Mouse (Mus musculus) liver, adult 2 months (tissue): ENCODE results near the gene Crebrf. TPM values are rescaled to one million over a fixed set of nuclear protein-coding genes. Genes with fewer than 3 reads are reported as not detected.

ENCODE experiments used
- DNase-seq: peaks from one replicate; pipeline ENCODE4 v3.0.0-alpha.2; 2011; ENCODE audit warnings: low read depth, low spot score; ENCODE audit errors: extremely low read depth
- H3K27ac ChIP-seq: fragments of 200-500 bp; replicated peaks from 2 replicates; pipeline ENCODE4 v1.5.1; 2012; ENCODE audit warnings: low read depth, mild to moderate bottlenecking, control low read depth, inconsistent platforms, low read length; ENCODE audit not compliant: insufficient read depth
- H3K27me3 ChIP-seq: fragments of 200-500 bp; 2 replicates; pipeline ENCODE4 v1.6.1; 2012; ENCODE audit warnings: mild to moderate bottlenecking, moderate library complexity, low read length, inconsistent platforms; ENCODE audit not compliant: control insufficient read depth, insufficient read depth
- H3K36me3 ChIP-seq: fragments of 200-500 bp; 2 replicates; pipeline ENCODE4 v1.6.1; 2012; ENCODE audit warnings: low read length, inconsistent platforms; ENCODE audit not compliant: control insufficient read depth, insufficient read depth
- H3K4me1 ChIP-seq: fragments of 200-500 bp; 2 replicates; pipeline ENCODE4 v1.6.1; 2011; ENCODE audit warnings: low read length; ENCODE audit not compliant: control insufficient read depth, insufficient read depth
- H3K4me3 ChIP-seq: fragments of 200-500 bp; 2 replicates; pipeline ENCODE4 v1.5.1; 2011; ENCODE audit warnings: low read depth, mild to moderate bottlenecking, control low read depth, low read length, moderate library complexity; ENCODE audit not compliant: insufficient read depth
- H3K79me2 ChIP-seq: fragments of 200-500 bp; 2 replicates; pipeline ENCODE4 v1.6.1; 2012; ENCODE audit warnings: inconsistent platforms, mild to moderate bottlenecking, low read length, moderate library complexity; ENCODE audit not compliant: control insufficient read depth, insufficient read depth
- H3K9ac ChIP-seq: fragments of 200-500 bp; 2 replicates; pipeline ENCODE4 v1.6.1; 2012; ENCODE audit warnings: low read depth, mild to moderate bottlenecking, control low read depth, inconsistent platforms, low read length
- CTCF ChIP-seq: fragments of 200-500 bp; IDR thresholded peaks from 2 replicates; pipeline ENCODE4 v1.5.1; 2011; ENCODE audit warnings: low read depth, low read length, control low read depth
- POLR2A ChIP-seq: fragments of 200-500 bp; IDR thresholded peaks from 2 replicates; pipeline ENCODE4 v1.6.1; 2011; ENCODE audit warnings: low read length, control low read depth; ENCODE audit not compliant: insufficient read depth; ENCODE audit errors: extremely low read depth
- WGBS: fragments of 180-500 bp; shearing (Covaris S2); methylation state at CpG from one replicate; pipeline ENCODE4 v1.1.7; 2018; 5-methylcytosine and 5-hydroxymethylcytosine counted together
- polyA plus RNA-seq: library from polyadenylated mRNA; depleted of rRNA; stranded (reverse); fragments of >200 nt; gene quantifications from 2 replicates; pipeline ENCODE4 v1.2.3, GENCODE M21; 2012
- total RNA-seq: library from RNA; depleted of rRNA; stranded (reverse); fragments of >200 nt; gene quantifications from 2 replicates; pipeline ENCODE4 v1.2.3, GENCODE M21; 2014

Crebrf gene
- total and polyA plus RNA-seq, 2 experiments: 1.4 to 37.0 TPM

- peaks cover 32% of the 10 kb centered on the region for H3K36me3 ChIP-seq
- H3K4me3 ChIP-seq: no peak overlapping the region
- H3K27ac ChIP-seq: no peak overlapping the region
- no peaks in the 10 kb centered on the region for H3K4me1 ChIP-seq
- H3K27me3 ChIP-seq: no peaks in the 10 kb centered on the region
- TF ChIP-seq CTCF (no peak), POLR2A (no peak)
- no peak overlapping the region for H3K9ac ChIP-seq
- DNase-seq: no peak
- H3K79me2 ChIP-seq: peaks cover 5% of the 10 kb centered on the region; the same call in 1 of the 2 replicates
- WGBS: 65% methylated on average over 1 of the region's 1 CpGs
Measured at GRCm38 (mm10) chr17:26743294-26743693, 27.8 kb downstream of the Crebrf start.

GRCm38 (mm10) chr17:26749975-26750374, 34.5 kb downstream of the Crebrf start:
- no peak overlapping the region for H3K9ac ChIP-seq
- no peak overlapping the region for H3K4me3 ChIP-seq
- DNase-seq: no peak
- H3K36me3 ChIP-seq: peaks cover 9% of the 10 kb centered on the region
- WGBS: 76% methylated on average over 3 of the region's 3 CpGs
- peaks cover 3% of the 10 kb centered on the region; the same call in 1 of the 2 replicates for H3K79me2 ChIP-seq
- no peak overlapping the region for H3K27ac ChIP-seq
- H3K4me1 ChIP-seq: peaks cover 8% of the 10 kb centered on the region; the same call in 1 of the 2 replicates
- no peaks in the 10 kb centered on the region for H3K27me3 ChIP-seq
- TF ChIP-seq CTCF (no peak), POLR2A (no peak)

- no peak overlapping the region for H3K27ac ChIP-seq
- no peak for TF ChIP-seq POLR2A
- no peak for TF ChIP-seq CTCF
- WGBS: 82% methylated on average over 1 of the region's 1 CpGs
- peaks cover 7% of the 10 kb centered on the region for H3K36me3 ChIP-seq
- peaks cover 8% of the 10 kb centered on the region; the same call in 1 of the 2 replicates for H3K4me1 ChIP-seq
- no peak overlapping the region for H3K9ac ChIP-seq
- H3K4me3 ChIP-seq: no peak overlapping the region
- H3K79me2 ChIP-seq: peaks cover 3% of the 10 kb centered on the region; the same call in 1 of the 2 replicates
- no peaks in the 10 kb centered on the region for H3K27me3 ChIP-seq
- DNase-seq: no peak
Measured at GRCm38 (mm10) chr17:26752297-26752696, 36.8 kb downstream of the Crebrf start.

- Histone ChIP-seq H3K4me1 (peaks cover 8% of the 10 kb centered on the region; the same call in 1 of the 2 replicates), H3K27me3 (no peaks in the 10 kb centered on the region), H3K9ac (no peak overlapping the region), H3K4me3 (no peak overlapping the region; the same call in 1 of the 2 replicates), H3K27ac (no peak overlapping the region), H3K79me2 (peaks cover 3% of the 10 kb centered on the region; the same call in 1 of the 2 replicates), H3K36me3 (peaks cover 16% of the 10 kb centered on the region)
- TF ChIP-seq POLR2A (no peak), CTCF (no peak)
- peak; percentile 67 for DNase-seq
- WGBS: 23% methylated on average over 2 of the region's 2 CpGs
Measured at GRCm38 (mm10) chr17:26753476-26753875, 38.0 kb downstream of the Crebrf start.

- 85% methylated on average over 5 of the region's 5 CpGs for WGBS
- Histone ChIP-seq H3K36me3 (peaks cover 52% of the 10 kb centered on the region), H3K27me3 (no peaks in the 10 kb centered on the region), H3K27ac (no peak overlapping the region), H3K4me3 (no peak overlapping the region), H3K4me1 (no peaks in the 10 kb centered on the region), H3K9ac (no peak overlapping the region), H3K79me2 (no peaks in the 10 kb centered on the region; the same call in 1 of the 2 replicates)
- no peak for TF ChIP-seq POLR2A
- TF ChIP-seq CTCF: no peak
- DNase-seq: no peak
Measured at GRCm38 (mm10) chr17:26767100-26767753, 51.8 kb downstream of the Crebrf start.

- Histone ChIP-seq H3K36me3 (peaks cover 48% of the 10 kb centered on the region), H3K27ac (no peak overlapping the region), H3K4me3 (no peak overlapping the region), H3K79me2 (no peaks in the 10 kb centered on the region; the same call in 1 of the 2 replicates), H3K9ac (no peak overlapping the region), H3K27me3 (no peaks in the 10 kb centered on the region), H3K4me1 (no peaks in the 10 kb centered on the region)
- WGBS: 99% methylated on average over 2 of the region's 2 CpGs
- TF ChIP-seq CTCF: no peak
- no peak for TF ChIP-seq POLR2A
- DNase-seq: no peak
Measured at GRCm38 (mm10) chr17:26767754-26768124, 52.3 kb downstream of the Crebrf start.
